Mouse (Mus musculus) kidney, adult 2 months (tissue): ENCODE measurements at regions not wholly inside any gene's neighbourhood (a gene's known extent, or its start where the extent isn't known, plus 50 kb on each side); places are given as distances from the start of the nearest gene placed in this dataset.

Experiments
- CTCF ChIP-seq: fragments of 200-500 bp; conservative IDR thresholded peaks from 2 replicates; pipeline ENCODE4 v1.5.1; 2011; ENCODE audit warnings: low read depth, mild to moderate bottlenecking, control low read depth, low read length, moderate library complexity, mixed read lengths; ENCODE audit not compliant: insufficient read depth, insufficient read length
- POLR2A ChIP-seq: fragments of 200-500 bp; IDR thresholded peaks from one replicate; pipeline ENCODE4 v1.6.1; 2011; ENCODE audit warnings: low read depth, low read length, control low read depth

GRCm38 (mm10) chr7:137765961-137766360 is 328.5 kb downstream of the Glrx3 start:
- TF ChIP-seq CTCF (no peak), POLR2A (no peak)
